Mouse (Mus musculus) heart, embryonic 14.5 days (tissue): ENCODE results near the gene Gtf3a. TPM values are rescaled to one million over a fixed set of nuclear protein-coding genes. Genes with fewer than 3 reads are reported as not detected.

Source experiments
- ATAC-seq: fragments of 200-750 bp; cut with Nextera tagmentation; 2 replicates; pipeline ENCODE4 v1.8.0; 2017; ENCODE audit warnings: low read depth, moderate TSS enrichment; ENCODE audit not compliant: insufficient number of reproducible peaks, insufficient read depth, low FRiP score
- H3K27ac ChIP-seq, 2 experiments: fragments of 200-500 bp in 1 of 2; fragments of 300-500 bp in 1 of 2; sonication (generic) in 1 of 2; replicated peaks in 1 of 2; 2 replicates each; pipeline ENCODE4 v1.5.1; 2012 to 2014; ENCODE audit warnings: low read depth in 2 of 2, low read length in 2 of 2, control low read depth in 1 of 2, mild to moderate bottlenecking in 1 of 2, mixed read lengths in 1 of 2; ENCODE audit not compliant: control insufficient read depth in 1 of 2, insufficient read depth in 1 of 2
- H3K27me3 ChIP-seq: fragments of 300-500 bp; sonication (generic); 2 replicates; pipeline ENCODE4 v1.6.1; 2014; ENCODE audit warnings: mild to moderate bottlenecking, low read length, control low read depth; ENCODE audit not compliant: control insufficient read depth, insufficient read depth
- H3K36me3 ChIP-seq: fragments of 300-500 bp; sonication (generic); 2 replicates; pipeline ENCODE4 v1.6.1; 2014; ENCODE audit warnings: mild to moderate bottlenecking, control low read depth, low read length, mixed read lengths; ENCODE audit not compliant: control insufficient read depth, insufficient read depth
- H3K4me1 ChIP-seq, 2 experiments: fragments of 200-500 bp in 1 of 2; fragments of 300-500 bp in 1 of 2; sonication (generic) in 1 of 2; 2 replicates each; pipeline ENCODE4 v1.6.1; 2012 to 2014; ENCODE audit warnings: low read length in 2 of 2, control low read depth in 1 of 2, mixed read lengths in 1 of 2; ENCODE audit not compliant: control insufficient read depth in 2 of 2, insufficient read depth in 2 of 2
- H3K4me2 ChIP-seq: fragments of 300-500 bp; sonication (generic); 2 replicates; pipeline ENCODE4 v1.6.1; 2014; ENCODE audit warnings: mild to moderate bottlenecking, low read length
- H3K4me3 ChIP-seq, 2 experiments: fragments of 200-500 bp in 1 of 2; fragments of 300-500 bp in 1 of 2; sonication (generic) in 1 of 2; 2 replicates each; pipeline ENCODE4 v1.5.1; 2012 to 2014; ENCODE audit warnings: low read length in 2 of 2, mild to moderate bottlenecking in 2 of 2, control low read depth in 1 of 2, low read depth in 1 of 2, moderate library complexity in 1 of 2; ENCODE audit not compliant: control insufficient read depth in 1 of 2, insufficient read depth in 1 of 2
- H3K9ac ChIP-seq: fragments of 300-500 bp; sonication (generic); 2 replicates; pipeline ENCODE4 v1.6.1; 2014; ENCODE audit warnings: mild to moderate bottlenecking, low read length
- H3K9me3 ChIP-seq: fragments of 300-500 bp; sonication (generic); 2 replicates; pipeline ENCODE4 v1.6.1; 2016; ENCODE audit warnings: low read length, control low read depth; ENCODE audit not compliant: control insufficient read depth
- WGBS: fragments of 180-500 bp; shearing (Covaris S2); extraction: QIAGEN DNeasy Blood & Tissue Kit; methylation state at CpG from one replicate; pipeline ENCODE4 v1.1.7; 2014; 5-methylcytosine and 5-hydroxymethylcytosine counted together
- polyA plus RNA-seq: library from polyadenylated mRNA; unstranded; fragments of >200 nt; fragmentation: Nextera tagmentation; extraction: Ambion mirVana; gene quantifications from 2 replicates; pipeline ENCODE4 v1.2.1, GENCODE M21; 2014

Gtf3a gene
- polyA plus RNA-seq, 1 experiment from 2014 or later: 75.4 TPM

- no peak for ATAC-seq
- Histone ChIP-seq H3K4me3 (no peak overlapping the region), H3K9ac (no peak overlapping the region), H3K27me3 (no peaks in the 10 kb centered on the region), H3K4me2 (no peak overlapping the region), H3K36me3 (peaks cover 20% of the 10 kb centered on the region), H3K9me3 (peaks cover 5% of the 10 kb centered on the region; the same call in 1 of the 2 replicates), H3K27ac (no peak overlapping the region), H3K4me1 (peaks cover 3 to 10% of the 10 kb centered on the region in 2 experiments)
- WGBS: 84% methylated on average over 6 of the region's 6 CpGs
These were observed 960 bp upstream of the Gtf3a start for GRCm38 (mm10) chr5:146947497-146947896.

- H3K9me3 ChIP-seq: peaks cover 5% of the 10 kb centered on the region; the same call in 1 of the 2 replicates
- peak overlapping the region; percentile 95 for H3K4me2 ChIP-seq
- 17% methylated on average over 10 of the region's 10 CpGs for whole genome bisulfite sequencing
- H3K27ac ChIP-seq: peak overlapping the region; percentile 65 to 73
- peaks cover 3 to 10% of the 10 kb centered on the region in 2 experiments for H3K4me1 ChIP-seq
- ATAC-seq: no peak
- peak overlapping the region; percentile 59 to 89 for H3K4me3 ChIP-seq
- H3K9ac ChIP-seq: peak overlapping the region; percentile 91
- peaks cover 26% of the 10 kb centered on the region for H3K36me3 ChIP-seq
- no peaks in the 10 kb centered on the region for H3K27me3 ChIP-seq
These were observed 383 bp upstream of the Gtf3a start for GRCm38 (mm10) chr5:146948041-146948507.

GRCm38 (mm10) chr5:146954576-146954975 is 6.1 kb downstream of the Gtf3a start:
- H3K27ac ChIP-seq: no peak overlapping the region
- no peaks in the 10 kb centered on the region for H3K9me3 ChIP-seq
- H3K4me1 ChIP-seq: peaks cover under 1 to 4% of the 10 kb centered on the region in 2 experiments
- no peaks in the 10 kb centered on the region for H3K27me3 ChIP-seq
- no peak for ATAC-seq
- H3K4me2 ChIP-seq: no peak overlapping the region
- H3K9ac ChIP-seq: no peak overlapping the region
- no peak overlapping the region for H3K4me3 ChIP-seq
- peaks cover 90% of the 10 kb centered on the region for H3K36me3 ChIP-seq
- 87% methylated on average over 7 of the region's 7 CpGs for WGBS

GRCm38 (mm10) chr5:146955651-146956050 is 7.2 kb downstream of the Gtf3a start:
- Histone ChIP-seq H3K27ac (no peak overlapping the region), H3K4me1 (no peaks in the 10 kb centered on the region), H3K27me3 (no peaks in the 10 kb centered on the region), H3K4me2 (no peak overlapping the region), H3K9ac (no peak overlapping the region), H3K4me3 (no peak overlapping the region), H3K9me3 (no peaks in the 10 kb centered on the region), H3K36me3 (peaks cover 92% of the 10 kb centered on the region)
- ATAC-seq: no peak
- WGBS: 82% methylated on average over 5 of the region's 5 CpGs

- peaks cover 85% of the 10 kb centered on the region for H3K36me3 ChIP-seq
- WGBS: 89% methylated on average over 18 of the region's 18 CpGs
- no peaks in the 10 kb centered on the region for H3K27me3 ChIP-seq
- H3K9me3 ChIP-seq: no peaks in the 10 kb centered on the region
- no peak overlapping the region for H3K4me3 ChIP-seq
- H3K9ac ChIP-seq: no peak overlapping the region
- H3K4me2 ChIP-seq: no peak overlapping the region
- H3K4me1 ChIP-seq: no peaks in the 10 kb centered on the region
- ATAC-seq: no peak
- no peak overlapping the region for H3K27ac ChIP-seq
These were observed 8.2 kb downstream of the Gtf3a start for GRCm38 (mm10) chr5:146956678-146957077.

- ATAC-seq: peak; percentile 48; the same call in 1 of the 2 replicates
- WGBS: 2% methylated on average over 46 of the region's 46 CpGs
- Histone ChIP-seq H3K9ac (peak within 1 kb of the TSS; percentile 94), H3K4me3 (peak within 1 kb of the TSS; percentile 86 to 90), H3K36me3 (peaks cover 19% of the 10 kb centered on the region), H3K27me3 (no peaks in the 10 kb centered on the region), H3K4me2 (peak within 1 kb of the TSS; percentile 84), H3K4me1 (peaks cover 0 to 4% of the 10 kb centered on the region in 2 experiments; a peak in 1 of 4 replicates), H3K9me3 (no peaks in the 10 kb centered on the region), H3K27ac (peak within 1 kb of the TSS in 1 of 2 experiments; percentile 59; a peak in 2 of 4 replicates)
These were observed 14.9 kb downstream of the Gtf3a start, which contains the start of gene Mtif3 for GRCm38 (mm10) chr5:146963118-146963936. Gene Mtif3 (minus strand): TSS chr5:146963800.

GRCm38 (mm10) chr5:146963937-146964278 is 15.5 kb downstream of the Gtf3a start:
- peak overlapping the region; percentile 18 to 86; a peak in 3 of 4 replicates for H3K4me3 ChIP-seq
- no peaks in the 10 kb centered on the region for H3K27me3 ChIP-seq
- 46% methylated on average over 8 of the region's 8 CpGs for WGBS
- no peak for ATAC-seq
- peak overlapping the region; percentile 94 for H3K9ac ChIP-seq
- no peak overlapping the region for H3K27ac ChIP-seq
- H3K9me3 ChIP-seq: no peaks in the 10 kb centered on the region
- peak overlapping the region; percentile 84 for H3K4me2 ChIP-seq
- H3K36me3 ChIP-seq: peaks cover 13% of the 10 kb centered on the region
- H3K4me1 ChIP-seq: peaks cover 0 to 4% of the 10 kb centered on the region in 2 experiments; a peak in 1 of 4 replicates
